Mouse (Mus musculus) midbrain, embryonic 12.5 days (tissue): ENCODE measurements around the gene Cir1. TPM values are rescaled to one million over a fixed set of nuclear protein-coding genes. Genes with fewer than 3 reads are reported as not detected.

Experiments
- ATAC-seq: fragments of 200-750 bp; cut with Nextera tagmentation; 2 replicates; pipeline ENCODE4 v1.8.0; 2017; ENCODE audit warnings: low read depth, moderate TSS enrichment, moderate library complexity; ENCODE audit not compliant: low FRiP score
- H3K27ac ChIP-seq: fragments of 300-500 bp; sonication (generic); replicated peaks from 2 replicates; pipeline ENCODE4 v1.5.1; 2016; ENCODE audit warnings: mild to moderate bottlenecking
- H3K27me3 ChIP-seq: fragments of 300-500 bp; sonication (generic); 2 replicates; pipeline ENCODE4 v1.6.1; 2016; ENCODE audit warnings: mild to moderate bottlenecking
- H3K36me3 ChIP-seq: fragments of 300-500 bp; sonication (generic); 2 replicates; pipeline ENCODE4 v1.6.1; 2016
- H3K4me1 ChIP-seq: fragments of 300-500 bp; sonication (generic); 2 replicates; pipeline ENCODE4 v1.6.1; 2016
- H3K4me2 ChIP-seq: fragments of 300-500 bp; sonication (generic); replicated peaks from 2 replicates; pipeline ENCODE4 v1.6.1; 2016; ENCODE audit warnings: mild to moderate bottlenecking, moderate library complexity
- H3K4me3 ChIP-seq: fragments of 300-500 bp; sonication (generic); 2 replicates; pipeline ENCODE4 v1.5.1; 2016; ENCODE audit warnings: mild to moderate bottlenecking
- H3K9ac ChIP-seq: fragments of 300-500 bp; sonication (generic); replicated peaks from 2 replicates; pipeline ENCODE4 v1.6.1; 2016; ENCODE audit warnings: mild to moderate bottlenecking, moderate library complexity
- H3K9me3 ChIP-seq: fragments of 300-500 bp; sonication (generic); 2 replicates; pipeline ENCODE4 v1.6.1; 2016; ENCODE audit warnings: mild to moderate bottlenecking
- WGBS: fragments of 180-500 bp; shearing (Covaris S2); methylation state at CpG from one replicate; pipeline ENCODE4 v1.1.7; 2016; 5-methylcytosine and 5-hydroxymethylcytosine counted together
- polyA plus RNA-seq: library from polyadenylated mRNA; unstranded; fragments of >200 nt; fragmentation: Nextera tagmentation; extraction: Ambion mirVana; gene quantifications from 2 replicates; pipeline ENCODE4 v1.2.1, GENCODE M21; 2016

Gene Cir1
- polyA plus RNA-seq, 1 experiment from 2014 or later: 24.7 TPM

DNA sequence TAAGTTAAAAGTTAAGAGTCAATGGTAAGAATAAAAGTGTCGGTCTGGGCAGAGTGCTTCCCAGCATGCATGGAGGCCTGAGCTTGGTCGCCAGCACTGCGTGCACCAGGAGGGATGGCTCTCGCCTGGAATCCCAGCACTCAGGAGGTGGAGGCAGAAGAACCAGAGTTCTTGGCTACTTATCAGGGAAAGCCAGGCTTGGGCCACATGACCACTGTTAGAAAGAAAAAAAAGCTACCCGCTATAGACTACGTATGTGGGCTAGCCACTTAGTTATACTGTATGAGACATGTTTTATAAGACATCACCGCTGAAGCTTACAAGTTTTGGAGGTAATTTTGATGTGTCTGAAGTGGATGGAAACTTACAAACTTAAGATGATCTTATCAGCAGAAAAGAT lies 14.3 kb downstream of the Cir1 start:
- Histone ChIP-seq H3K27me3 (no peaks in the 10 kb centered on the region), H3K9ac (no peak overlapping the region), H3K4me1 (no peaks in the 10 kb centered on the region), H3K27ac (no peak overlapping the region), H3K4me2 (no peak overlapping the region), H3K4me3 (no peak overlapping the region), H3K36me3 (peaks cover 16% of the 10 kb centered on the region; the same call in 1 of the 2 replicates), H3K9me3 (no peaks in the 10 kb centered on the region)
- WGBS: 87% methylated on average over 7 of the region's 7 CpGs
- no peak for ATAC-seq

DNA sequence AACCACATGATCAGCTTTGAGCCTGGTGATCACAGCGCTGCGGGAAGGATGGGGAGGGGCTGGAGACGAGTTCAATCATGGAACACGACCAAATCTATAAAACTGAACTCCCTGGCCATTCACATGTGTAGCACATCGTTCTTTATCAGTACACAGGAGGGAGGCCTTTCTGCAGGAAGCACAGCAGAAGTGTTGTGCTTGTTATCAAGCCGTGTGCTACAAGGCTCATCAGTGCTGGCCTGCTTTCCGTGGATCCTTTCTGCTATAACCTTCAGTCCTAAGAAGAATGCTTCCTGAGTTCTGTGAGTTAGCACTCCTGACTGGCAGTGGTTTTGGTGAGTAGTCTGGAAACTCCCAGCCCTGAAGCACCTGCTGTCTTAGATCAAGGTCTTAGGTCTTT lies 17.5 kb downstream of the Cir1 start:
- no peak overlapping the region for H3K27ac ChIP-seq
- no peaks in the 10 kb centered on the region for H3K4me1 ChIP-seq
- H3K27me3 ChIP-seq: no peaks in the 10 kb centered on the region
- ATAC-seq: no peak
- no peak overlapping the region for H3K4me2 ChIP-seq
- H3K36me3 ChIP-seq: peaks cover 4% of the 10 kb centered on the region; the same call in 1 of the 2 replicates
- H3K9me3 ChIP-seq: no peaks in the 10 kb centered on the region
- no peak overlapping the region for H3K9ac ChIP-seq
- H3K4me3 ChIP-seq: no peak overlapping the region
- WGBS: 88% methylated on average over 7 of the region's 7 CpGs

GRCm38 (mm10) chr2:73291130-73291529 lies 21.4 kb downstream of the Cir1 start:
- no peak for ATAC-seq
- WGBS: 91% methylated on average over 4 of the region's 4 CpGs
- H3K4me1 ChIP-seq: no peaks in the 10 kb centered on the region

DNA sequence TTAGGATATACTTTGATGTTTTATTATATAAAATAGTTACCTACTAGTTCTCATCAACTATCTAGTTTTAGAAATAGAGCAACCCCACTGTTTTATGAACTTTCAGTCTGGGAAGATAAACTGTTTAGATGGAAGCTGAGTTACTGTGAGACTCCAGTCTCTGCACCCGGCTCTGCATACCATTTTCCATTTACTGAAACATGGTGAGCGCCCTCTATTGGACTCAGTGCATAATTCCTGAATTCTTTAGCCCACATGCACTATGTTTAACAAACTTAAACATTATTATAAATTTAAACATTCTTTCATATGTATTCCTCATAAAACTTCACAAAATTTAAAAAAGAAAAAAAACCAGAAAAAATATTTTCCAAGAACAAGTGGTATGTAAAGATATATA lies 26.9 kb downstream of the Cir1 start:
- ATAC-seq: no peak
- no peak overlapping the region for H3K9ac ChIP-seq
- no peak overlapping the region for H3K4me2 ChIP-seq
- no peak overlapping the region for H3K27ac ChIP-seq
- 8% methylated on average over 2 of the region's 2 CpGs for WGBS
- H3K4me1 ChIP-seq: 0 out of 2 replicates have a peak, but pooled peaks cover 2% of the 10 kb centered on the region
- H3K9me3 ChIP-seq: no peaks in the 10 kb centered on the region
- H3K4me3 ChIP-seq: no peak overlapping the region
- H3K27me3 ChIP-seq: peaks cover 16% of the 10 kb centered on the region
- peaks cover 5% of the 10 kb centered on the region; the same call in 1 of the 2 replicates for H3K36me3 ChIP-seq

More at GRCm38 (mm10) chr2:73291130-73291529, 21.4 kb downstream of the Cir1 start:
- Histone ChIP-seq H3K27me3 (no peaks in the 10 kb centered on the region), H3K9ac (no peak overlapping the region), H3K9me3 (no peaks in the 10 kb centered on the region), H3K4me3 (no peak overlapping the region), H3K27ac (no peak overlapping the region), H3K4me2 (no peak overlapping the region), H3K36me3 (peaks cover 9% of the 10 kb centered on the region; the same call in 1 of the 2 replicates)

GRCm38 (mm10) chr2:73281707-73282106 lies 30.8 kb downstream of the Cir1 start:
- ATAC-seq: no peak
- H3K4me1 ChIP-seq: peaks cover 30% of the 10 kb centered on the region
- H3K36me3 ChIP-seq: no peaks in the 10 kb centered on the region
- no peaks in the 10 kb centered on the region for H3K9me3 ChIP-seq
- 9% methylated on average over 7 of the region's 7 CpGs for WGBS
- no peak overlapping the region for H3K4me3 ChIP-seq
- H3K27ac ChIP-seq: no peak overlapping the region
- H3K4me2 ChIP-seq: no peak overlapping the region
- no peak overlapping the region for H3K9ac ChIP-seq
- H3K27me3 ChIP-seq: peaks cover 48% of the 10 kb centered on the region

DNA sequence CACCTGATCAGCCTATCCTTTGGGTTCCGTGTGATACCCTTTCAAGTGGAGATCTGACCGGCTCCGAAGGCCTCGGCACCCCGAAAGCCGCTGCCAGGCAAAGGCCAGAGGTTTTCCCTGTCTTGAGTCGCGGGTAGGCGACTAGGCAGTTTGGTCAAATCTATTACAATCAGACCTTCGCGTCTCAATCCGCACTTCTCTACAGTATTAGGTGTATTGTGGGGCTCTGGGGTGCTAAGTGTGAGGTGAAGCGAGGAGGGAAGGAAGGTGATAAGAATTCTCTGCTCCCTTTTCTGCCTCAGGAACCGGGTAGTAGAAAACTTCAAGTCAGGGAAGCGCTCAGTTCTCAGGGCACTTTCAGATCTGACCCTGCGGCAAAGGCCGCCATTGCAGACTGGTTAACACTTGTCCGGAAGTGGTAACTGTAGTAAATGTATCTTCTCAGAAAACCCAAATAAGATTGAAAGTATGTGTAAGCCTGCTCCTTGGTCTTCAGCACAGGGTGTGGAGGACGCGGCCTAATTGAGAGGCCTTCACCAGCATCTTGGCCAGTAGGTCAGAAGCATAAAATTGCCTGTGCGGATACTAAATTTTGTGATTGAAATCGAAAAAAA lies 31.3 kb downstream of the Cir1 start:
- peaks cover 51% of the 10 kb centered on the region for H3K27me3 ChIP-seq
- peak overlapping the region; percentile 32 for H3K4me2 ChIP-seq
- no peaks in the 10 kb centered on the region for H3K36me3 ChIP-seq
- peaks cover 30% of the 10 kb centered on the region for H3K4me1 ChIP-seq
- 0 out of 2 replicates have a peak overlapping the region, but pooled peaks have one; percentile 11 for H3K4me3 ChIP-seq
- H3K9me3 ChIP-seq: no peaks in the 10 kb centered on the region
- H3K27ac ChIP-seq: no peak overlapping the region
- ATAC-seq: no peak
- no peak overlapping the region for H3K9ac ChIP-seq
- WGBS: 7% methylated on average over 22 of the region's 22 CpGs

- no peaks in the 10 kb centered on the region for H3K9me3 ChIP-seq
These were observed 32.0 kb downstream of the Cir1 start for GRCm38 (mm10) chr2:73280356-73281047.

GRCm38 (mm10) chr2:73279271-73280038 lies 33.0 kb downstream of the Cir1 start:
- H3K4me1 ChIP-seq: peaks cover 30% of the 10 kb centered on the region
- peak overlapping the region; percentile 27 for H3K27ac ChIP-seq
- no peaks in the 10 kb centered on the region for H3K36me3 ChIP-seq
- under 1% methylated on average over 30 of the region's 31 CpGs for WGBS
- H3K9me3 ChIP-seq: no peaks in the 10 kb centered on the region
- no peak overlapping the region; the same call in 1 of the 2 replicates for H3K9ac ChIP-seq
- H3K4me3 ChIP-seq: peak overlapping the region; percentile 20
- peak; percentile 28; the same call in 1 of the 2 replicates for ATAC-seq
- peak overlapping the region; percentile 33 for H3K4me2 ChIP-seq
- H3K27me3 ChIP-seq: peaks cover 55% of the 10 kb centered on the region

More at GRCm38 (mm10) chr2:73280356-73281047, 32.0 kb downstream of the Cir1 start:
- Histone ChIP-seq H3K27me3 (peaks cover 51% of the 10 kb centered on the region), H3K4me2 (peak overlapping the region; percentile 32), H3K4me1 (peaks cover 30% of the 10 kb centered on the region), H3K4me3 (peak overlapping the region; percentile 11; the same call in 1 of the 2 replicates), H3K27ac (no peak overlapping the region), H3K9ac (no peak overlapping the region), H3K36me3 (no peaks in the 10 kb centered on the region)
- no peak for ATAC-seq
- 2% methylated on average over 33 of the region's 33 CpGs for WGBS

GRCm38 (mm10) chr2:73278869-73279268 lies 33.6 kb downstream of the Cir1 start:
- peaks cover 36% of the 10 kb centered on the region for H3K4me1 ChIP-seq
- H3K9me3 ChIP-seq: no peaks in the 10 kb centered on the region
- no peaks in the 10 kb centered on the region for H3K36me3 ChIP-seq
- peak overlapping the region; percentile 27 for H3K27ac ChIP-seq
- under 1% methylated on average over 17 of the region's 17 CpGs for WGBS
- peaks cover 61% of the 10 kb centered on the region for H3K27me3 ChIP-seq
- H3K4me2 ChIP-seq: peak overlapping the region; percentile 33
- peak overlapping the region; percentile 20 for H3K4me3 ChIP-seq
- ATAC-seq: peak; percentile 17
- no peak overlapping the region; the same call in 1 of the 2 replicates for H3K9ac ChIP-seq

- peak overlapping the region; percentile 20; the same call in 1 of the 2 replicates for H3K4me3 ChIP-seq
- H3K4me1 ChIP-seq: peaks cover 41% of the 10 kb centered on the region
- peak overlapping the region; percentile 72 for H3K27ac ChIP-seq
- no peaks in the 10 kb centered on the region for H3K36me3 ChIP-seq
- H3K4me2 ChIP-seq: peak overlapping the region; percentile 47
- no peaks in the 10 kb centered on the region for H3K9me3 ChIP-seq
- WGBS: 1% methylated on average over 20 of the region's 20 CpGs
- no peak overlapping the region for H3K9ac ChIP-seq
- no peak for ATAC-seq
- peaks cover 67% of the 10 kb centered on the region for H3K27me3 ChIP-seq
These were observed 34.2 kb downstream of the Cir1 start for GRCm38 (mm10) chr2:73278131-73278854.

GRCm38 (mm10) chr2:73277709-73278075 lies 34.8 kb downstream of the Cir1 start:
- Histone ChIP-seq H3K36me3 (no peaks in the 10 kb centered on the region), H3K27ac (peak overlapping the region; percentile 72), H3K4me3 (peak overlapping the region; percentile 33), H3K4me1 (peaks cover 47% of the 10 kb centered on the region), H3K4me2 (peak overlapping the region; percentile 47), H3K9ac (no peak overlapping the region; the same call in 1 of the 2 replicates), H3K9me3 (no peaks in the 10 kb centered on the region), H3K27me3 (peaks cover 73% of the 10 kb centered on the region)
- under 1% methylated on average over 18 of the region's 18 CpGs for WGBS
- no peak for ATAC-seq
